Mouse (Mus musculus): ENCODE results near the gene Dll4.

GRCm38 (mm10) chr2:119296756-119297155, 28.8 kb upstream of the Dll4 start:
- no peak for TF ChIP-seq CTCF (IDR thresholded peaks at IDR 0.05)
- TF ChIP-seq EP300 (IDR thresholded peaks at IDR 0.05), result no peak

Measured in lung, postnatal 0 days (tissue).